Mouse (Mus musculus) heart, adult 2 months (tissue): ENCODE measurements around the gene Ap4s1. TPM values are rescaled to one million over a fixed set of nuclear protein-coding genes. Genes with fewer than 3 reads are reported as not detected.

ENCODE experiments used
- DNase-seq, 2 experiments: peaks; one replicate each; pipeline ENCODE4 v3.0.0; 2021
- H3K27ac ChIP-seq: fragments of 200-600 bp; 2 replicates; pipeline ENCODE4 v1.8.1; 2022
- H3K27me3 ChIP-seq: fragments of 200-500 bp; 2 replicates; pipeline ENCODE4 v1.6.1; 2012; ENCODE audit warnings: mild to moderate bottlenecking, low read length, inconsistent platforms, mixed read lengths; ENCODE audit not compliant: control insufficient read depth, insufficient read depth
- H3K36me3 ChIP-seq: fragments of 200-500 bp; 2 replicates; pipeline ENCODE4 v1.6.1; 2012; ENCODE audit warnings: low read length, inconsistent platforms; ENCODE audit not compliant: control insufficient read depth, insufficient read depth
- H3K4me1 ChIP-seq: fragments of 200-500 bp; 2 replicates; pipeline ENCODE4 v1.6.1; 2011; ENCODE audit warnings: low read length; ENCODE audit not compliant: control insufficient read depth, insufficient read depth
- H3K4me3 ChIP-seq: fragments of 200-600 bp; 2 replicates; pipeline ENCODE4 v1.8.1; 2022
- H3K79me2 ChIP-seq: fragments of 200-500 bp; replicated peaks from 2 replicates; pipeline ENCODE4 v1.6.1; 2012; ENCODE audit warnings: mild to moderate bottlenecking, inconsistent platforms, low read length, moderate library complexity, mixed read lengths; ENCODE audit not compliant: control insufficient read depth, insufficient read depth
- H3K9ac ChIP-seq: fragments of 200-500 bp; 2 replicates; pipeline ENCODE4 v1.6.1; 2012; ENCODE audit warnings: low read depth, mild to moderate bottlenecking, control low read depth, inconsistent platforms, low read length, mixed read lengths
- CTCF ChIP-seq: fragments of 200-600 bp; IDR thresholded peaks from 2 replicates; pipeline ENCODE4 v1.8.1; 2022; ENCODE audit warnings: antibody characterized with exemption, mild to moderate bottlenecking, moderate library complexity
- EP300 ChIP-seq: fragments of 200-500 bp; IDR thresholded peaks from 2 replicates; pipeline ENCODE4 v1.6.1; 2011; ENCODE audit warnings: low read depth, low read length, control low read depth; ENCODE audit not compliant: insufficient read depth
- POLR2A ChIP-seq: fragments of 200-500 bp; IDR thresholded peaks from 2 replicates; pipeline ENCODE4 v1.6.1; 2011; ENCODE audit warnings: mild to moderate bottlenecking, low read depth, low read length, control low read depth; ENCODE audit not compliant: insufficient read depth
- WGBS: fragments of 180-500 bp; shearing (Covaris S2); methylation state at CpG from one replicate; pipeline ENCODE4 v1.1.7; 2018; 5-methylcytosine and 5-hydroxymethylcytosine counted together
- intact Hi-C: fragments of 180-260 bp; cut with DNase I; formaldehyde crosslinking; loops from one replicate; pipeline ENCODE4 v1.15.1; 2025
- polyA plus RNA-seq: library from polyadenylated mRNA; depleted of rRNA; stranded (reverse); fragments of >200 nt; gene quantifications from 2 replicates; pipeline ENCODE4 v1.2.3, GENCODE M21; 2012
- total RNA-seq, 2 experiments: library from RNA; stranded (reverse); gene quantifications; 2 replicates each; pipeline ENCODE4 v1.2.3; 2021

Gene Ap4s1
- total and polyA plus RNA-seq, 3 experiments, result 20.4 to 65.4 (median 52.0) TPM

DNA sequence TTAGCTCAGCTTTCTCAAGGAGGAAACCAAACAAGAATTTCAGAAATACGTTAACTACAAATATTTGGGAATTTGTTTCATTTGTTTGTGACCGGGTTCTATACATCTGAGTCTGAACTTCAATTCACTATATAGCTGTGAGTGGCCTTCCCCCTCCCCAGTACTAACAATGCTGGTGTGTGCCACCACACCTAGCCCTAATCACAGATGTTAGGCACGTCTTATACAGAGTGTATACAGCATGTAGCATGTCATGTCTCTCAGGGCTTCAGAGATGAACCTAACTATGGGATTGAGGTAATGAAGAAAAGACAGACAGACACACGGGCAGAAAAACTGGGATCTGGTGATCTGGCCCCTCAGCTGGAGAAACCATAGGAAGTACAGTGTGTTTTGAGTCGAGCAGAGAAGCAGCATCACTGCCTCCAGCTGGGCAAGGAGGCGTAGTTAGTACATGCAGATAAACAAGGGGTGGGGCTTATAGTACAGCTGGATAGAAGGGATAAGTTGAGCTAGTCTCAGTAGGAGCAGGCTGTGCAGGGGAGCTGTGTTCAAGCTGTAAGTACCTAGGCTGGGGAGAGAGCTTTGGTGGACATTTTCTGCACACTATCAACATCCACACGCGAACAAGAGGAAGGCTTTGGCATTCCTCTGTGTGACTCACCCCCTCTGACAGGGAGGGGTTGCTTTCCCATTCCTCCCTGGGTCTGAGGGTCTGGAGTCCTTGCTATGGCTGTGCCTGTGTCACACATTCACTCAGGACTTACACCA lies 9.0 kb downstream of the Ap4s1 start:
- Histone ChIP-seq H3K4me3 (no peak overlapping the region), H3K27me3 (no peaks in the 10 kb centered on the region), H3K4me1 (peaks cover 7% of the 10 kb centered on the region), H3K36me3 (peaks cover 3% of the 10 kb centered on the region; the same call in 1 of the 2 replicates), H3K79me2 (peaks cover 2% of the 10 kb centered on the region), H3K27ac (no peak overlapping the region), H3K9ac (no peak overlapping the region)
- TF ChIP-seq POLR2A, result no peak
- no peak for TF ChIP-seq CTCF
- TF ChIP-seq EP300, result no peak
- 43% methylated on average over 8 of the region's 8 CpGs for WGBS
- DNase-seq, result no peak
- intact Hi-C loops, result no loop called here

DNA sequence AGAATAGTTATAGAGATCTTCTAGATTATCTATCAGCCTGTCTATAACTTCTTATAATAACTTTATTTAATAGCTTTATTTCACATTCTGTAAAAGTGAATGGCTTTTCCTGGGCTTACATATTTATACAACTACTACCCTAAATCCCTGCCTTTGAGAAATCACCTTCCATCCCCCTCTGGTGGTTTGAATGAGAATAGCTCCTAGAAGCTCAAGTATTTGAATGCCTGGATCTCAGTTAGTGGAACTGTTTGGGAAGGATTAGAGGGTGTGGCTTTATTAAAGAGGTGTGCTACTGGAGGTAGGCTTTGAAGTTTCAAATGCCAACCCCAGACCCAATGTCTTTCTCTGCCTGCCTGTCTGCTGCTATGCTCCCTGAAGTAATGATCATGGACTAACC lies 10.9 kb downstream of the Ap4s1 start:
- Histone ChIP-seq H3K9ac (no peak overlapping the region), H3K4me3 (no peak overlapping the region), H3K36me3 (no peaks in the 10 kb centered on the region), H3K27me3 (no peaks in the 10 kb centered on the region), H3K27ac (no peak overlapping the region), H3K79me2 (peaks cover 2% of the 10 kb centered on the region; the same call in 1 of the 2 replicates), H3K4me1 (peaks cover 10% of the 10 kb centered on the region)
- TF ChIP-seq EP300 (no peak), CTCF (peak; percentile 51)
- intact Hi-C loops, result no loop called here
- no peak for DNase-seq

GRCm38 (mm10) chr12:51703859-51704258 lies 13.0 kb downstream of the Ap4s1 start:
- 87% methylated on average over 1 of the region's 1 CpGs for WGBS
- no peak overlapping the region; the same call in 1 of the 2 replicates for H3K27ac ChIP-seq
- TF ChIP-seq CTCF (no peak), EP300 (no peak), POLR2A (no peak)
- no peak overlapping the region for H3K9ac ChIP-seq
- no peaks in the 10 kb centered on the region for H3K36me3 ChIP-seq
- peaks cover 1% of the 10 kb centered on the region; the same call in 1 of the 2 replicates for H3K79me2 ChIP-seq
- intact Hi-C loops, result no loop called here
- DNase-seq, result no peak
- no peak overlapping the region for H3K4me3 ChIP-seq
- no peaks in the 10 kb centered on the region for H3K27me3 ChIP-seq
- H3K4me1 ChIP-seq, result peaks cover 11% of the 10 kb centered on the region

GRCm38 (mm10) chr12:51704572-51704971 lies 13.7 kb downstream of the Ap4s1 start:
- no peak for TF ChIP-seq EP300
- TF ChIP-seq CTCF, result no peak
- TF ChIP-seq POLR2A, result no peak
- intact Hi-C loops, result no loop called here
- Histone ChIP-seq H3K79me2 (peaks cover 1% of the 10 kb centered on the region; the same call in 1 of the 2 replicates), H3K4me3 (no peak overlapping the region), H3K4me1 (peaks cover 15% of the 10 kb centered on the region), H3K27me3 (no peaks in the 10 kb centered on the region), H3K36me3 (no peaks in the 10 kb centered on the region), H3K9ac (no peak overlapping the region), H3K27ac (peak overlapping the region; percentile 47)
- 77% methylated on average over 7 of the region's 7 CpGs for WGBS
- DNase-seq, result no peak

GRCm38 (mm10) chr12:51705778-51706177 lies 14.9 kb downstream of the Ap4s1 start:
- no peaks in the 10 kb centered on the region for H3K27me3 ChIP-seq
- 43% methylated on average over 12 of the region's 12 CpGs for WGBS
- TF ChIP-seq CTCF (no peak), POLR2A (no peak), EP300 (no peak)
- DNase-seq, result no peak
- intact Hi-C loops, result no loop called here
- H3K36me3 ChIP-seq, result no peaks in the 10 kb centered on the region
- H3K9ac ChIP-seq, result no peak overlapping the region
- H3K27ac ChIP-seq, result peak overlapping the region; percentile 3; the same call in 1 of the 2 replicates
- H3K4me1 ChIP-seq, result peaks cover 14% of the 10 kb centered on the region
- peaks cover 1% of the 10 kb centered on the region; the same call in 1 of the 2 replicates for H3K79me2 ChIP-seq
- no peak overlapping the region for H3K4me3 ChIP-seq

DNA sequence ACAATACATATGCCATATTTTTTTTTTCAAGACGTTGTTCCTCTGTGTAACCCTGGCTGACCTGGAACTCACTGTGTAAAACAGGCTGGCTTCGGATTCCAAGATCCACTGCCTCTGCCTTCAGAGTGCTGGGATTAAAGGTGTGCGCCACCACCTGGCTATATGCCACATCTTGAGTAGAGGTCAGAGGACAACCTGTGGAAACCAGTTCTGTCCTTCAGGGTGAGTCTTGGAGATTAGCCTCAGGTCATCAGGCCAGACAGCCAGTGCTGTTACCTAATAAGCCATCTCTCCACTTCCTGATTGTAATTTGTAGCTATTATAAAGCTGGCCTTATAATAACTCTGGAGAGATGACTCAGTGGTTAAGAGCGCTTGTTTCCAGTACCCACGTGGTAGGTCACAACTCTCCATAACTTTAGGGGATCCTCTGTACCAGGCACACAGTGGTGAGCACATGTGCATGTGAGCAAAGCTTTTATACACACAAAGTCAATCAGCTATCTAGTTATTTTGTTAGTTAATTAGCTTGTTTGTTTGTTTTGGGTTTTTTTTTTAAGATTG lies 15.9 kb downstream of the Ap4s1 start:
- H3K36me3 ChIP-seq, result no peaks in the 10 kb centered on the region
- intact Hi-C loops, result no loop called here
- H3K79me2 ChIP-seq, result 0 out of 2 replicates have a peak, but pooled peaks cover 1% of the 10 kb centered on the region
- 67% methylated on average over 5 of the region's 5 CpGs for WGBS
- no peak overlapping the region for H3K4me3 ChIP-seq
- TF ChIP-seq EP300 (no peak), POLR2A (no peak), CTCF (no peak)
- H3K4me1 ChIP-seq, result peaks cover 14% of the 10 kb centered on the region
- no peaks in the 10 kb centered on the region for H3K27me3 ChIP-seq
- H3K9ac ChIP-seq, result no peak overlapping the region
- H3K27ac ChIP-seq, result no peak overlapping the region
- no peak for DNase-seq
